ENCODE assay signal across 27 mouse cellular contexts in genomic region chr4:121084506-121084905, GRCm38 (mm10). TPM values are rescaled to one million over a fixed set of nuclear protein-coding genes. Genes with fewer than 3 reads are reported as not detected.
"Had no signal": no experiment of that assay in that cellular context is flagged by ENCODE, and none has a peak within 500 bp of the region (broad histone marks: within the 10 kb centered on the region; RNA-seq: fewer than 3 reads in every experiment).

No protein-coding gene starts in this region.

- H3K9me3 ChIP-seq: lung, embryonic 15.5 days; megakaryocyte, embryonic 14.5 days; midbrain, embryonic 13.5 days; midbrain, embryonic 15.5 days; neural tube, embryonic 12.5 days had no signal

- H3K4me3 ChIP-seq: lung, embryonic 15.5 days; megakaryocyte, embryonic 14.5 days; midbrain, embryonic 13.5 days; midbrain, embryonic 15.5 days; neural tube, embryonic 12.5 days had no signal

- H3K27ac ChIP-seq: lung, embryonic 15.5 days; macrophage; midbrain, embryonic 13.5 days; midbrain, embryonic 15.5 days; neural tube, embryonic 12.5 days had no signal

- H3K4me2 ChIP-seq: lung, embryonic 15.5 days; midbrain, embryonic 11.5 days; midbrain, embryonic 13.5 days; midbrain, embryonic 15.5 days; neural tube, embryonic 12.5 days had no signal

- ATAC-seq: liver, postnatal 0 days; lung, postnatal 0 days; midbrain, embryonic 13.5 days; midbrain, embryonic 15.5 days had no signal

- H3K9ac ChIP-seq: liver, postnatal 0 days; lung, embryonic 15.5 days; midbrain, embryonic 13.5 days; midbrain, embryonic 15.5 days; neural tube, embryonic 12.5 days had no signal

- DNase-seq: liver, postnatal 0 days; lung, adult 2 months; lung, postnatal 14 days; lung, postnatal 36 days; right cerebral cortex, postnatal 14 days; right cerebral cortex, postnatal 4 days; spleen, adult 18-20 months; thymus, adult 18-20 months; thymus, postnatal 14 days; thymus, postnatal 36 days had no signal

- H3K27me3 ChIP-seq: lung, embryonic 15.5 days; megakaryocyte, embryonic 14.5 days; midbrain, embryonic 13.5 days; midbrain, embryonic 15.5 days; neural tube, embryonic 12.5 days had no signal

- H3K4me1 ChIP-seq: lung, embryonic 15.5 days; midbrain, embryonic 13.5 days; midbrain, embryonic 15.5 days; neural tube, embryonic 12.5 days had no signal

RNA-seq across cellular contexts. Expression of gene Tmco2, which starts 24.5 kb away (rescaled TPM):
- total RNA-seq: megakaryocyte progenitor cell, adult 5-6 weeks; midbrain, postnatal 0 days; neutrophil, adult 5-6 weeks had no signal
- polyA plus RNA-seq: liver, postnatal 0 days; lung, adult 2 months; lung, embryonic 15.5 days; lung, postnatal 0 days; macrophage; midbrain, embryonic 11.5 days; midbrain, embryonic 13.5 days; neural tube, embryonic 12.5 days; neural tube, embryonic 14.5 days; small intestine, adult 2 months; stomach, embryonic 14.5 days; stomach, embryonic 16.5 days; thymus, postnatal 0 days had no signal

RNA-seq across cellular contexts. Expression of gene Col9a2, which starts 45.3 kb away (rescaled TPM):
- total RNA-seq: megakaryocyte progenitor cell, adult 5-6 weeks; monocyte, adult 5-6 weeks; neutrophil, adult 5-6 weeks had no signal
